Mouse (Mus musculus) layer of hippocampus, postnatal 10 days (tissue): ENCODE measurements at regions not wholly inside any gene's neighbourhood (a gene's known extent, or its start where the extent isn't known, plus 50 kb on each side); places are given as distances from the start of the nearest gene placed in this dataset.

Source experiments
- DNase-seq, 2 experiments: peaks; one replicate each; pipeline ENCODE4 v3.0.0; 2021; ENCODE audit warnings: low spot score in 2 of 2

- no peak for DNase-seq
Measured at GRCm38 (mm10) chr2:137289231-137289630, 172.8 kb upstream of the Jag1 start.

- no peak for DNase-seq
Measured at GRCm38 (mm10) chr2:137271575-137272180, 155.2 kb upstream of the Jag1 start.

DNA sequence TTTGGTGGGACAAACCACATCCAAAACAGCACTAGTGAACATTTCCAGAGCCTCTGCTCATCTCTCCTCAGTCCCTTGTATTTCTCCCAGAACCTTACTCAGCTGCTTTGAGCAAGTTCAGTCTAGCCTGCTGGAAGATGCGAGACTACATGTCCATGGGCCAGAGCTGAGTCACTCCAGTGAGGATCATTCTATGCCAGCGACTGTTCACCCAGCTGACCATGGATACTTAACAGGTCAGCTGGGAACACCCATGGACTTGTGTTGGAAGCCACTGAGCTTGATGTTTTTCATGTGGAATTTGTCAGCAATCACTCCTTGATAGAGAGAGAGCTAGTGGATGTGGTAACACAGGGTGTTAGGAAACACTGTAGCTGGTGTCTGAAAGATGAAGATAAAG is 146.5 kb upstream of the Jag1 start:
- no peak for DNase-seq

DNA sequence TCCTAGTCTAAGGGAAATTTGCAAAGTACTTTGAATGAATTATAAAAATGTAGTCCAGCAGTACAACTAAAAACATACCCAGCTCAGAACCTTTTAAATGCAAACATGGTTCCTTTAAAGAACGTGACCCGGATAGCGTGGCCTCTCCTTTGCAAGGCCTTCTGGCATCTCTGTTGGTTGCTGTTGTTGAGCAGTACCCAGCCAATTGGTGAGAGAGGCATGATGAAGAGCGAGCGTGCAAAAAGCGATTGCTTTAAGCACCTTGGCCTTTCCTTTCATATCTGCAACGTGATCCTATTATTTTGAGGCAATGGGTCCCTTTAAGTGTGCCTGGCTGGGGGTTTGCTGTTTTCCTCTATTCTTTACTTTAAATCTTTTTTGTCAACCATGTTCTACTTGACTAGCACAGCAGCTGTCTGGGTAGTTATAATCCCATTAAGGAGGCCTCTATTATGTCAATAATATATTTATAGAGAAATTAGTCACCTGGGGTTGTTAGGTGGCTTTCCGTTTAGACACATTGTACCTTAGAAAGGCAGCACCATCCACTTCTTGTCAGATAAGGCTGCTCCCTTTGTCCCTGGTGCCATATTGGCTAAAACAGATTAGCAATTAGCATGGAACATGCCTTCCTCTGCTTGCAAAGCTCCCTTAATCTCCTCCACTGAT is 141.5 kb upstream of the Jag1 start:
- DNase-seq, result no peak

DNA sequence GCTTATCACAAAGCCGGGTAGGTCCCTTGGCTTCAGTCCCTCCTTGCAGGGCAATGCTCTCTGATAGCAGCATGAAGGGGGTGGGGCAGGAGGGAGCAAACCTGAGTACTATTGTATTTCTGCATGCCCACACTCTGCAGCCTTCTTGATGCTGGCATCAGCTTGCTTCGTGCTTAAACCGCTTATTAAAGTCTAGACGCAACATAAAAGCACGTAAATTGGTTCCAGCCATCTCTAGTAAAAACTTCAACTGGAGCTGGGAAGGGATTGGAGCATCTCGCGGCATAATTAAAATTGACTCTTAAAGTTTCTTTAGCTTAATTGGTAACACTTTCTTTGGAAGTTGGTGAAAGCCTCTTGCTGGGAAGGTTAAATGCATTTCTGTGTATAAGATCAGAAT is 131.5 kb upstream of the Jag1 start:
- DNase-seq, result no peak

GRCm38 (mm10) chr2:137244370-137244769 is 127.9 kb upstream of the Jag1 start:
- DNase-seq, result no peak

DNA sequence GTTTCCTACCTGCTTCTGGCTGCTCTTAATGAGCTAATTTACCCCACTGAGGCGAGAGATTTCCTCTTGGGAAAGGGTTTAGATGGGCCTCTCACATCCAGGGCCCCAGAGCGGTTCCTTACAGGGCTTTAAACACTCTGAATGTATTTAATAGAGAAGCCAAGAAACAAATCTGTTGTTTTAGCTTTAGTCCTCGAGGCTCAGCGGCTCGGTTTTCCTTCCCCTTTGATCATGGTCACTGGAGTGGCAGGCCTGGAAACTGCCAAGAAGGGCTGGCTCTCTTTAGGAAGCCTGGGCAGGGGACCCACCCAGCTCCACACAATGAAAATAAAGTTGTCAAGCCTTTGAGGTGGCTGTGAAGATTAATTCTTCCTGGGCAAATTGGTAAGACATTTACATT is 127.5 kb upstream of the Jag1 start:
- no peak for DNase-seq

DNA sequence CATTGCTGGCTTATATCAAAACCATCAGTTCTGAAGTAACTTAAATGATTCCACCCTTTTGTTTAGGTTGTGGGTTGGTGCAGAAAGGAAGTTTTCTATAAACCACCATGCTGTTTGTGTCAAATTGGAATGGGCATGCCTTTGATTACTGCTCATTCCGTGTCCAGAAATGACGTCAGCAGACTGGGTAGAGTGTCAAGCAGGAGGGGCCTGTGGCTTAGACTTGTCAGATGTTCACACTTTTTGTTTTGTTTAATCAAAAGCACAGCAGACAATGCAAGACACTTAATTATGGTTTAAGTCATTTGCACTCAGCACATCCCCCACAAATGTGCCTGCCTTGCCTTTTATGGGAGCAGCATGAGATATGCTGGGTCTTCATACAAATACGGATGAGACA is 120.5 kb upstream of the Jag1 start:
- no peak for DNase-seq

GRCm38 (mm10) chr2:137233936-137234335 is 117.5 kb upstream of the Jag1 start:
- no peak for DNase-seq

DNA sequence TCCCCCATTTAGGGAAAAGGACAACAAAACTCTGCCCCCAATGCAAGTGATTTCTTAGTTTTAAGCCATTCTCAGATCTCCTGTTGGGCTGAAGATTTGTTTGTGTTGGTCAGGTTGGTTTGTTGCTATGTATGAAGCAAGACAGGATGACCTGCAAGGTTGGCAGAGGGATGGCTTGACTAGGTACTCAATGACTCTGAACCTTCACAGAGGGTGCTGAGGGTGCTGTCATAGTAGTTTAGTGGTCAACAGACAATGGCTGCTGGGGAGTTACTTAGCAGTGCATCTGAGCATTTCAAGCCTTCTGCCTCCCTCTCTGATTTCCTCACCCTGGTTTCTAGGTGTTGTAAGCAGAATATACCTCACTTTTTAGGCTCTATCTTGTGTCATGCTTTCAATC is 114.7 kb upstream of the Jag1 start:
- no peak for DNase-seq

DNA sequence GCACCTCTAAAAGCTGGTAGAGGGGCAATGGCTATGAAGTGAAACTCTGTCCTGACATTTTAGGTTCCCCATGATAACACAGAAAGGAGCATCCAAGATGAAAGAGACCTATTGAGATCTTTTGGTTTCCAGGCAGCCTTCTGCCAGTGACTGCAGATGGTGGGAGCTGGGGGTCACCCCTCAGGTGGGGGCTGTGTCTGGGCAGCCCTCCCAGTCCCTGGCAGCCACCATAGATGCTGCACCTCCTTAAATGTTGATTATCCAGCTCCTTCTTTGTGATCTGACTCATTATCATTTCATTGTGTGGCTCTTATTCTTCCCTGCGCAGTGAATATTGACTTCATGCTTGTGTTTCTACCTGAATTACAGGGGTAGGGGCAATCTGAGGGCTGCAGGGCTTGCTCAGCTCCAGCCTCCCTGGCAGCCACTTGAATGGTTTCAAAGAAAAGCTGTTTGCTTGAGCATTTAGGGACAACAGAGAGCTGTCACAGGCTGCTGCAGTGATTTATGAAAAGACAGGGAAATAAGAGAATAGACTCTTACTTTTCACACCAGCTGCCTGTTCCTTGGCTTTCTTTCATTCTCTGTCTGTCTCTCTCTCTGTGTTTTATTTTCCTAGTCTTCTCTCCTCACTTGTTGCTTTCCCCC is 113.1 kb upstream of the Jag1 start:
- DNase-seq, result no peak

DNA sequence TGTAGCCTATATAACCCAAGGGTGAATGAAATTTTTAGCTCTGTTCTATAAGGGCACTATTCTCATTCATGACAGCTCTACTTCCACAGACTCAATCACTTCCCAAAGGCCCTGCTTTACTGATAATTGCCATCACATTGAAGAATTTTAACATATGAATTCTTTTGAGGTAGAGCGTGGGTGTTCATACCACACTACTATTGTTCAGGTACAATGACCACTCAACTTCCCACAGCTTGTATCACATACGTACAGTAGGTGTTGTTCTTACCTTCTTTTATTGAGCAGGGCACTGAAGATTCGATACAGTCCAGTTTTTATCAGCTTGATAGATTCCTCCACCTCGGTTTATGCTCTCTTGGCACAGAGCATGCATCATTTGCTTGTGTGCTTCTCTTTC is 111.1 kb upstream of the Jag1 start:
- DNase-seq, result no peak

GRCm38 (mm10) chr2:137224702-137225552 is 108.5 kb upstream of the Jag1 start:
- no peak for DNase-seq

- no peak for DNase-seq
Measured at GRCm38 (mm10) chr2:137215697-137216096, 99.3 kb upstream of the Jag1 start.

- DNase-seq, result no peak
Measured at GRCm38 (mm10) chr2:137207846-137208245, 91.4 kb upstream of the Jag1 start.

GRCm38 (mm10) chr2:137204274-137204850 is 87.9 kb upstream of the Jag1 start:
- DNase-seq, result no peak

DNA sequence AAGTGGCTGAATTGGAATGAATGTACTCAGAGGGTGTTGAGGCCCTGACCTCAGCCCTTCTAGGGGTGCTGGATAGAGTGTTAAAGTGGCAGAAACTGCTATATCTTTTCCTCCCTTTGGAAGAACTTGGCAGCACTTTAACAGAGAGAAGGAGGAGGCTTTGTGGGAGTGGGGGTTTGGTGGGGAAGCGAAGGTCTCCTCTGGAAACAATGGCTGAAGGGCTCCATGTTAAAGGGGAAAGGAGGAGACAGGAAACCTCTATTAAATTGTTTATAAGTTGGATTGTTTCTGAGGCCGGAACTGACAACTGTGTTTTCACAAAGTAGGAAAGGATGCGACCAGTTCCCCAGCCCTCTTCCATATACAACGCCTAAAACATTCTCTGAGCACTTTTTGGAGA is 83.7 kb upstream of the Jag1 start:
- no peak for DNase-seq

GRCm38 (mm10) chr2:137192183-137192582 is 75.7 kb upstream of the Jag1 start:
- DNase-seq, result no peak

DNA sequence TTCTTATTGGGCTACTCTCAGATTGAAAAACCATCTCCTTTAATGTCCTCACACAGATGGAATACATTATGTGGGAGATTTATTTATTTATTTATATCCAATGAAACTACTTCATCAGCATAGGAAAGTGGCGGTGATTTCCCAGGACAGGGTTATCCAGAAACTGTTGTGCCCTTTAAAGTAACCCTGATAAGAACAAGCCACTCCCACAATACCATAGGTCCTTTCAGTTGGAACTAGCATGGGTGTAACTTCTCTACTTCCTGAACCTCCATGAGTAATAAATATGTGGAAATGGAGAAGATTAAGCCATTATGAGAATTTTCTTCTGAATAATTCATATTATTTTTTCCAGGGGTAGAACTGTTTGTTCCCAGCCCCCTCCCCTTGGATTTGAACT is 52.7 kb upstream of the Jag1 start:
- DNase-seq, result no peak

DNA sequence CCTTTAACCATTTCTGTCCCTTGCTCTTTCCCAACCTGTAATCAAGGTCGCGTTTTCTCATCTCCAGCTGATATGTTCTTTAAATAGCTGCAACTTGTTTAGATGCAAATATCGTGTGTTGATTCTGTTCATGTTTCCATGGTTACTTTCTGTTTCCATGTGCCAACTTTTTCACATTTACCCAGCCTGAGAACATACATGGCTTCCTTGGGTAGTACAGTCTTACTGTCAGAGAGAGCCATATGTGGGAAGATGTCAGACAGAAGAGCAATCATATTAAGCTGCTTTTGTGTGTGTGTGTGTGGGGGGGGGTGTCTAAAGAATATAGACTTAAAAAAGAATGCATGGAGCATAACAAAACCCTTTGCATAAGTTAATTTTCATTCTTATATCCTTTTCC is 52.2 kb upstream of the Jag1 start:
- no peak for DNase-seq
